Mouse (Mus musculus): ENCODE results near the gene Pcsk5. TPM values are rescaled to one million over a fixed set of nuclear protein-coding genes. Genes with fewer than 3 reads are reported as not detected.
A peak's percentile ranks its signal among the peaks of the same experiment; 100 is the strongest.

The Pcsk5 gene
- total RNA-seq, 2 experiments from 2014 or later, result 2.4 to 3.2 TPM

GRCm38 (mm10) chr19:17412915-17413459 lies 424.4 kb downstream of the Pcsk5 start:
- intact Hi-C loops (cut with DNase I), result no loop called here
- DNase-seq, result no peak

GRCm38 (mm10) chr19:17410465-17411065 lies 426.9 kb downstream of the Pcsk5 start:
- intact Hi-C loops (cut with DNase I), result no loop called here
- DNase-seq, result no peak

GRCm38 (mm10) chr19:17409351-17409750 lies 428.1 kb downstream of the Pcsk5 start:
- no peak for DNase-seq
- intact Hi-C loops (cut with DNase I), result no loop called here

GRCm38 (mm10) chr19:17408591-17408990 lies 428.8 kb downstream of the Pcsk5 start:
- no peak for DNase-seq
- intact Hi-C loops (cut with DNase I), result no loop called here

GRCm38 (mm10) chr19:17406823-17407222 lies 430.6 kb downstream of the Pcsk5 start:
- intact Hi-C loops (cut with DNase I), result no loop called here

GRCm38 (mm10) chr19:17403175-17403574 lies 434.3 kb downstream of the Pcsk5 start:
- no peak for DNase-seq
- intact Hi-C loops (cut with DNase I), result no loop called here

More at GRCm38 (mm10) chr19:17406823-17407222, 430.6 kb downstream of the Pcsk5 start:
- DNase-seq, result no peak

- intact Hi-C loops (cut with DNase I), result no loop called here
- DNase-seq, result no peak
These were observed 436.9 kb downstream of the Pcsk5 start for GRCm38 (mm10) chr19:17400571-17400970.

- intact Hi-C loops (cut with DNase I), result no loop called here
- DNase-seq, result no peak
These were observed 437.5 kb downstream of the Pcsk5 start for GRCm38 (mm10) chr19:17399965-17400364.

GRCm38 (mm10) chr19:17397922-17398321 lies 439.5 kb downstream of the Pcsk5 start:
- intact Hi-C loops (cut with DNase I), result no loop called here
- DNase-seq, result no peak

GRCm38 (mm10) chr19:17396802-17397201 lies 440.6 kb downstream of the Pcsk5 start:
- intact Hi-C loops (cut with DNase I), result no loop called here
- no peak for DNase-seq

GRCm38 (mm10) chr19:17393841-17394591 lies 443.4 kb downstream of the Pcsk5 start, which contains the start of gene Rfk:
Gene Rfk (plus strand): TSS chr19:17394043.
- intact Hi-C loops (cut with DNase I), result no loop called here
- DNase-seq, result peak; percentile 85 to 92

GRCm38 (mm10) chr19:17392866-17393265 lies 444.6 kb downstream of the Pcsk5 start:
- intact Hi-C loops (cut with DNase I), result no loop called here

GRCm38 (mm10) chr19:17388404-17388803 lies 449.0 kb downstream of the Pcsk5 start:
- intact Hi-C loops (cut with DNase I), result loop anchor here (2.0 kb wide), 1 partner anchor 264 kb away; no protein-coding TSS in a partner anchor
- no peak for DNase-seq

More at GRCm38 (mm10) chr19:17392866-17393265, 444.6 kb downstream of the Pcsk5 start:
- no peak for DNase-seq

- no peak for DNase-seq
- intact Hi-C loops (cut with DNase I), result no loop called here
These were observed 451.0 kb downstream of the Pcsk5 start for GRCm38 (mm10) chr19:17386424-17386823.

- intact Hi-C loops (cut with DNase I), result no loop called here
- DNase-seq, result no peak
These were observed 452.0 kb downstream of the Pcsk5 start for GRCm38 (mm10) chr19:17385426-17385825.

- intact Hi-C loops (cut with DNase I), result no loop called here
- DNase-seq, result no peak
These were observed 452.4 kb downstream of the Pcsk5 start for GRCm38 (mm10) chr19:17385022-17385421.

GRCm38 (mm10) chr19:17382807-17383397 lies 454.5 kb downstream of the Pcsk5 start:
- intact Hi-C loops (cut with DNase I), result no loop called here
- DNase-seq, result no peak

Data from gastrocnemius, postnatal 36 days (tissue).